Mouse (Mus musculus) heart, embryonic 16.5 days (tissue): ENCODE measurements around the gene Eif2ak3. TPM values are rescaled to one million over a fixed set of nuclear protein-coding genes. Genes with fewer than 3 reads are reported as not detected.

Source experiments
- ATAC-seq: fragments of 200-750 bp; cut with Nextera tagmentation; replicated peaks from 2 replicates; pipeline ENCODE4 v1.8.0; 2017; ENCODE audit warnings: moderate number of reproducible peaks; ENCODE audit not compliant: insufficient read depth, low FRiP score; ENCODE audit errors: extremely low read depth
- H3K27ac ChIP-seq: fragments of 300-500 bp; sonication (generic); 2 replicates; pipeline ENCODE4 v1.5.1; 2014; ENCODE audit warnings: mild to moderate bottlenecking, low read length, control low read depth, moderate library complexity
- H3K27me3 ChIP-seq: fragments of 300-500 bp; sonication (generic); 2 replicates; pipeline ENCODE4 v1.6.1; 2014; ENCODE audit warnings: low read length, mixed read lengths; ENCODE audit not compliant: control insufficient read depth, insufficient read depth
- H3K36me3 ChIP-seq: fragments of 300-500 bp; sonication (generic); 2 replicates; pipeline ENCODE4 v1.6.1; 2014; ENCODE audit not compliant: control insufficient read depth, insufficient read depth
- H3K4me1 ChIP-seq: fragments of 300-500 bp; sonication (generic); 2 replicates; pipeline ENCODE4 v1.6.1; 2014; ENCODE audit warnings: low read length, mixed read lengths; ENCODE audit not compliant: control insufficient read depth, insufficient read depth
- H3K4me2 ChIP-seq: fragments of 300-500 bp; sonication (generic); 2 replicates; pipeline ENCODE4 v1.6.1; 2014; ENCODE audit warnings: low read depth, mild to moderate bottlenecking, control low read depth, low read length
- H3K4me3 ChIP-seq: fragments of 300-500 bp; sonication (generic); 2 replicates; pipeline ENCODE4 v1.5.1; 2014; ENCODE audit warnings: mild to moderate bottlenecking, control low read depth, low read length
- H3K9ac ChIP-seq: fragments of 300-500 bp; sonication (generic); 2 replicates; pipeline ENCODE4 v1.6.1; 2014; ENCODE audit warnings: low read length, control low read depth
- H3K9me3 ChIP-seq: fragments of 300-500 bp; sonication (generic); replicated peaks from 2 replicates; pipeline ENCODE4 v1.6.1; 2016; ENCODE audit warnings: low read length; ENCODE audit not compliant: control insufficient read depth
- WGBS: fragments of 180-500 bp; shearing (Covaris S2); extraction: QIAGEN DNeasy Blood & Tissue Kit; methylation state at CpG from one replicate; pipeline ENCODE4 v1.1.7; 2014; 5-methylcytosine and 5-hydroxymethylcytosine counted together
- polyA plus RNA-seq: library from polyadenylated mRNA; unstranded; fragments of >200 nt; fragmentation: Nextera tagmentation; extraction: Ambion mirVana; gene quantifications from 2 replicates; pipeline ENCODE4 v1.2.1, GENCODE M21; 2015

Eif2ak3 gene
- polyA plus RNA-seq, 1 experiment from 2014 or later: 6.3 TPM

GRCm38 (mm10) chr6:70872128-70872527, 27.8 kb downstream of the Eif2ak3 start:
- no peaks in the 10 kb centered on the region for H3K9me3 ChIP-seq
- 41% methylated on average over 10 of the region's 10 CpGs for WGBS

GRCm38 (mm10) chr6:70872570-70872969, 28.3 kb downstream of the Eif2ak3 start:
- Histone ChIP-seq H3K4me3 (no peak overlapping the region), H3K9me3 (no peaks in the 10 kb centered on the region), H3K36me3 (no peaks in the 10 kb centered on the region), H3K9ac (no peak overlapping the region), H3K4me1 (peaks cover 13% of the 10 kb centered on the region), H3K27ac (no peak overlapping the region), H3K27me3 (no peaks in the 10 kb centered on the region), H3K4me2 (peak overlapping the region; percentile 36; the same call in 1 of the 2 replicates)
- no peak for ATAC-seq
- WGBS: 59% methylated on average over 7 of the region's 7 CpGs

More at GRCm38 (mm10) chr6:70872128-70872527, 27.8 kb downstream of the Eif2ak3 start:
- Histone ChIP-seq H3K4me1 (peaks cover 13% of the 10 kb centered on the region), H3K9ac (no peak overlapping the region), H3K36me3 (no peaks in the 10 kb centered on the region), H3K27me3 (no peaks in the 10 kb centered on the region), H3K27ac (peak overlapping the region; percentile 55; the same call in 1 of the 2 replicates), H3K4me3 (no peak overlapping the region), H3K4me2 (peak overlapping the region; percentile 36)
- ATAC-seq: peak; percentile 78; the same call in 1 of the 2 replicates

GRCm38 (mm10) chr6:70874035-70874775, 29.9 kb downstream of the Eif2ak3 start:
- WGBS: 67% methylated on average over 5 of the region's 5 CpGs
- no peaks in the 10 kb centered on the region for H3K9me3 ChIP-seq
- H3K4me3 ChIP-seq: no peak overlapping the region

GRCm38 (mm10) chr6:70875017-70875416, 30.7 kb downstream of the Eif2ak3 start:
- Histone ChIP-seq H3K4me2 (no peak overlapping the region), H3K36me3 (peaks cover 4% of the 10 kb centered on the region; the same call in 1 of the 2 replicates), H3K27ac (no peak overlapping the region), H3K9me3 (no peaks in the 10 kb centered on the region), H3K27me3 (no peaks in the 10 kb centered on the region), H3K9ac (no peak overlapping the region), H3K4me3 (no peak overlapping the region), H3K4me1 (peaks cover 13% of the 10 kb centered on the region)
- 88% methylated on average over 1 of the region's 1 CpGs for WGBS
- no peak for ATAC-seq

More at GRCm38 (mm10) chr6:70874035-70874775, 29.9 kb downstream of the Eif2ak3 start:
- Histone ChIP-seq H3K4me1 (peaks cover 13% of the 10 kb centered on the region), H3K27ac (no peak overlapping the region), H3K4me2 (no peak overlapping the region), H3K36me3 (peaks cover 4% of the 10 kb centered on the region; the same call in 1 of the 2 replicates), H3K27me3 (no peaks in the 10 kb centered on the region), H3K9ac (no peak overlapping the region)
- ATAC-seq: no peak

GRCm38 (mm10) chr6:70880714-70881304, 36.5 kb downstream of the Eif2ak3 start:
- no peaks in the 10 kb centered on the region for H3K9me3 ChIP-seq
- H3K9ac ChIP-seq: no peak overlapping the region
- peak; percentile 52; the same call in 1 of the 2 replicates for ATAC-seq
- WGBS: 9% methylated on average over 5 of the region's 5 CpGs
- H3K27me3 ChIP-seq: no peaks in the 10 kb centered on the region
- no peak overlapping the region for H3K27ac ChIP-seq
- H3K4me2 ChIP-seq: no peak overlapping the region
- peaks cover 22% of the 10 kb centered on the region for H3K36me3 ChIP-seq
- no peak overlapping the region for H3K4me3 ChIP-seq
- no peaks in the 10 kb centered on the region for H3K4me1 ChIP-seq

GRCm38 (mm10) chr6:70887993-70888392, 43.7 kb downstream of the Eif2ak3 start:
- H3K36me3 ChIP-seq: peaks cover 40% of the 10 kb centered on the region
- no peak overlapping the region for H3K27ac ChIP-seq
- WGBS: 54% methylated on average over 11 of the region's 11 CpGs
- H3K4me3 ChIP-seq: peak overlapping the region; percentile 29
- H3K27me3 ChIP-seq: no peaks in the 10 kb centered on the region
- ATAC-seq: peak; percentile 60; the same call in 1 of the 2 replicates
- peak overlapping the region; percentile 51 for H3K4me2 ChIP-seq
- H3K4me1 ChIP-seq: no peaks in the 10 kb centered on the region
- H3K9ac ChIP-seq: no peak overlapping the region
- H3K9me3 ChIP-seq: no peaks in the 10 kb centered on the region

GRCm38 (mm10) chr6:70898166-70898565, 53.9 kb downstream of the Eif2ak3 start:
- Histone ChIP-seq H3K4me3 (no peak overlapping the region), H3K9me3 (no peaks in the 10 kb centered on the region), H3K27ac (no peak overlapping the region), H3K4me1 (no peaks in the 10 kb centered on the region), H3K4me2 (no peak overlapping the region), H3K27me3 (no peaks in the 10 kb centered on the region), H3K9ac (no peak overlapping the region), H3K36me3 (peaks cover 36% of the 10 kb centered on the region)
- ATAC-seq: no peak
- 76% methylated on average over 6 of the region's 6 CpGs for WGBS

- no peaks in the 10 kb centered on the region for H3K27me3 ChIP-seq
- no peak overlapping the region for H3K4me3 ChIP-seq
- 60% methylated on average over 8 of the region's 8 CpGs for WGBS
- no peak overlapping the region for H3K9ac ChIP-seq
- H3K27ac ChIP-seq: no peak overlapping the region
- no peaks in the 10 kb centered on the region for H3K9me3 ChIP-seq
- H3K36me3 ChIP-seq: peaks cover 38% of the 10 kb centered on the region
- no peaks in the 10 kb centered on the region for H3K4me1 ChIP-seq
- H3K4me2 ChIP-seq: no peak overlapping the region
- ATAC-seq: no peak
Observed at GRCm38 (mm10) chr6:70899594-70900003, 55.3 kb downstream of the Eif2ak3 start.

- no peaks in the 10 kb centered on the region for H3K27me3 ChIP-seq
- H3K9me3 ChIP-seq: no peaks in the 10 kb centered on the region
- ATAC-seq: no peak
- H3K4me2 ChIP-seq: no peak overlapping the region
- H3K4me3 ChIP-seq: no peak overlapping the region
- 65% methylated on average over 5 of the region's 5 CpGs for WGBS
- no peak overlapping the region for H3K27ac ChIP-seq
- peaks cover 34% of the 10 kb centered on the region for H3K36me3 ChIP-seq
- no peak overlapping the region for H3K9ac ChIP-seq
- H3K4me1 ChIP-seq: no peaks in the 10 kb centered on the region
Observed at GRCm38 (mm10) chr6:70903689-70904088, 59.4 kb downstream of the Eif2ak3 start.
